Mouse (Mus musculus) monocyte, adult 5-6 weeks (primary cell): ENCODE results near the gene Baiap2l1. TPM values are rescaled to one million over a fixed set of nuclear protein-coding genes. Genes with fewer than 3 reads are reported as not detected.
"Not testable (repeated sequence)": the region's sequence is repeated elsewhere in the genome, so short reads cannot be mapped to it uniquely, and the experiment has no call there.

Experiments
- ATAC-seq: fragments of 153-309, 156-312 bp; replicated peaks from 2 replicates; pipeline ENCODE4 v1.8.0; 2017; ENCODE audit warnings: mild to moderate bottlenecking; ENCODE audit not compliant: low TSS enrichment, insufficient number of reproducible peaks, severe bottlenecking, poor library complexity, low FRiP score
- total RNA-seq: library from RNA; stranded (forward); fragments of 200-1000, 200-491, 200-594 nt; gene quantifications from 3 replicates; pipeline ENCODE4 v1.2.3, GENCODE M21; 2017

Baiap2l1 gene
- total RNA-seq, result 0.21 TPM in 1 of 3 replicates, not detected in the others

GRCm38 (mm10) chr5:144357881-144358591, at the start of gene Baiap2l1:
Baiap2l1 (minus strand) TSS chr5:144358112.
- peak; percentile 52 for ATAC-seq

GRCm38 (mm10) chr5:144406256-144406655, 48.3 kb upstream of the Baiap2l1 start:
- no peak for ATAC-seq

DNA sequence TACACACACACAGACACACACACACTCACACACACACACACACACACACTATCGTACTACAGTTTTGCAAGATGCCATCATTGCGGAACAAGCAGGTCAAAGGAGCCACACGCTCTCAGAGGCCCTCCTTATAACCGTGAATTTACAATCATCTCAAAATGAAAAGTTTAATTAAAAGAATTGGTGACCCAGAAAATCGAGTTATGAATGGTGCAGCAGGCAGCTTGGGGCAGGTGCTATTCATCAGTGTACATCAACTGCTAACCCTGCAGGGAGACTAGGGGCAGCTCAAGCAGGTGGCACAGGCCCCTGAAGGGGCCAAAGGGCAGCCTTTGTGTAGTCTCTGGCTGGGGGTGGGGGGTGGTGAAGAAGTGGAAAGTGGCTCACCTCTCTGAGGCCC, 42.9 kb upstream of the Baiap2l1 start:
- ATAC-seq, result no peak

- ATAC-seq, result no peak
Measured at GRCm38 (mm10) chr5:144397566-144397965, 39.7 kb upstream of the Baiap2l1 start.

DNA sequence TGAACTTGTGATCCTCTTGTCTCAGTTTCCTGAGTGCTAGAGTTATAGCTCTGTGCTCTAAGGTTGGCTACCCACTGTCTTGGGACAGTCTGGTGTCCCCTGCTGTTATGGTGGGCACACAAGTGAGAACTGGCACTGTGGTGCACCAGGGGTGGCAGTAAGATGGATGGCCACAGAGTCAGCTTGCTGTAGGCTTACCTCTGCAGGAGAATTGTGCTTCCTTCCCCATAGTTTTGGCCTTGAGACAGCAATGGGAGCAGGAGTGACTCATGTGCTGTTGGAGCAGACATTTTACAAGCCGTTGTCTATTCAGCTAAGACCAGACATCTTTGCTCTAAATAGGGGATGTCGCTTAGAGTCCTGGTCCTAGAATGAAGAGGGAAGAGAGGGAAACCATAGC, 36.2 kb upstream of the Baiap2l1 start:
- no peak for ATAC-seq

GRCm38 (mm10) chr5:144387851-144388250, 29.9 kb upstream of the Baiap2l1 start:
- ATAC-seq, result no peak

DNA sequence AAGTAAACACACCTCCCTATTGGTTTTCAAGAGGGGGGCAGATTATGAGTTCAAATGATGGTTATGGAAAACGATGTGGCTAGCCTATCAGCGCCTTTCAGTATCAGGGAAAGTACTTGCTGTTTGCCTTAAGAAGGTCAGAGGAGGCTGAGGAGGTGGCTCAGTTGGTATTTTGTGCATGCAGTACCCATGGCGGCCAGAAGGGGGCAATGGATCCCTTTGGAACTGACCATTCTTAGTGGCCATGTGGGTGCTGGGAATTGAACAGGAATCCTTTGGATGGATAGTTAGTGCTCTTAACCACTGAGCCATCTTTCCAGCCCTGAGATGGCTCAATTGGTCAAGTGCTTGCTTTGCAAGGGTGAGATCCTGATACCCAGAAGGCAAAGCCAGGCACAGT, 26.0 kb upstream of the Baiap2l1 start:
- ATAC-seq, result no peak

- ATAC-seq, result no peak
Measured at GRCm38 (mm10) chr5:144381782-144382181, 23.9 kb upstream of the Baiap2l1 start.

- ATAC-seq, result no peak
Measured at GRCm38 (mm10) chr5:144380689-144381088, 22.8 kb upstream of the Baiap2l1 start.

DNA sequence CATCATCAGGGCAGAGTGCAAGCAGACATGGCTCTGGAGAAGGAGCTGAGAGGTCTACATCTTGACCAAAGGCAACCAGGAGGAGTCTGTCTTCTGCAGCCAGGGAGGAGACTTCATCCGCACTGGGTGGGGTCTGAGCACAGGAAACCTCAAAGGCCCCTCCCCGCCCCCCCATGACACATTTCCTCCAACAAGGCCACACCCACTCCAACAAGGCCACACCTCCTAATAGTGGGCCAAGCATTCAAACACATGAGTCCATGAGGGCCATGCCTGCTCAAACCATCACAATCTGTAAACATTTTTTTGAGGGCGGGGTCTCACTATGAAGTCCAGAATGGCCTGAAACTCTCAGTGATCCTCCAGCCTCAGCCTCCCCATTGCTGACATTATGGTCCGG, 21.5 kb upstream of the Baiap2l1 start:
- no peak for ATAC-seq

- ATAC-seq, result no peak
Measured at GRCm38 (mm10) chr5:144372885-144373284, 15.0 kb upstream of the Baiap2l1 start.

GRCm38 (mm10) chr5:144372177-144372576, 14.3 kb upstream of the Baiap2l1 start:
- ATAC-seq, result no peak

DNA sequence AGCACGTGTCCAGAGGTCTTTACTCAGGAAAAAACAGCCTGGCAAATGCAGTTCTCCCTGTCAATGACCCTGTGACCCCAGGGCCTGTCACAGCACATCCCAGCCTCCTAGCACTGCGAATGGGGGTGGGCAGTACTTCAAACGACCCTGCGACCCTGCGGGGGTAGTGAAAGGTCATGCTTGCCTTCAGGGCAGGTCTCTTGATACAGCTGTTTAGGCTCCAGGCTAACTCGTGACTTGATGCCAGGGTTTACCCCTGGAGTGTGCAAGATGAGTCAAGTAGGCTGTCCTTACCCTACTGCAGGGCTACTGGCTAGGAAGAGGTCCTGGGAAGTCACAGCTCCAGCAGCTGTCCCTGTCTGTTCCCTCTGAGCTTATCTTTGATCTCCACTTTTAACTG, 13.1 kb upstream of the Baiap2l1 start:
- ATAC-seq, result no peak

GRCm38 (mm10) chr5:144368661-144369205, 10.8 kb upstream of the Baiap2l1 start:
- ATAC-seq, result no peak

- not testable (repeated sequence) for ATAC-seq
Measured at GRCm38 (mm10) chr5:144366551-144366950, 8.6 kb upstream of the Baiap2l1 start.

DNA sequence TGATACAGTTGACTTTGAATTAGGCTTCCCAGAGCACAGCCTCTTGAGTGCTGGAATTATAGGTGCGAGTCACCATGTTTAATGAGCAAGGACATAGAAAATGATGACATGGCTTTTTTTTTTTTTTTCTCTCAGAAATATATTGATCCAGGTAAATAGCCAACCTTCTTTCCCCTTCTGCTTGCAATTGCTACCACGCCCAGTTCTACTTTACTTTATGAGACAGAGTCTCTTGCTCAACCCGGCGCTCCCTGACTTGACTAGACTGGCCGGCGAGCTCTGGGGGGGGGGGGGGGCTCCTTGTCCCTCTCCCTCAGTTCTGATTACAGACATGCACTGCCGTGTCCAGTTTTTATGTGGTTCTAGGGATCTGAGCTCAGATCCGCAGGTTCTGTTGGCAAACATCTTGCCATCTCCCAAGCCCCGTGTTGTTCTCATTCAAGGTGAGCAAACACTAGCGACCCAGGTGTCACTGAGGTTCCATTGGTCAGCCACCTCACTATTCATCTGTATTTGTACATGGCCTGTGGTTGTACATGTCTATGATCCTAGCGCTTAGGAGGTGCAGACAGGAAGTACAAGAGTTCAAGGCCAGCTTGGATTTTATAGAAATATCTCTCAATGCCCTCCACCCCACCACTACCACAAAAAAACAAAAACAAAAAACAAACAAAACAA, 6.9 kb upstream of the Baiap2l1 start:
- no peak for ATAC-seq

- no peak for ATAC-seq
Measured at GRCm38 (mm10) chr5:144360346-144360745, 2.4 kb upstream of the Baiap2l1 start.

GRCm38 (mm10) chr5:144359886-144360285, 2.0 kb upstream of the Baiap2l1 start:
- ATAC-seq, result no peak

DNA sequence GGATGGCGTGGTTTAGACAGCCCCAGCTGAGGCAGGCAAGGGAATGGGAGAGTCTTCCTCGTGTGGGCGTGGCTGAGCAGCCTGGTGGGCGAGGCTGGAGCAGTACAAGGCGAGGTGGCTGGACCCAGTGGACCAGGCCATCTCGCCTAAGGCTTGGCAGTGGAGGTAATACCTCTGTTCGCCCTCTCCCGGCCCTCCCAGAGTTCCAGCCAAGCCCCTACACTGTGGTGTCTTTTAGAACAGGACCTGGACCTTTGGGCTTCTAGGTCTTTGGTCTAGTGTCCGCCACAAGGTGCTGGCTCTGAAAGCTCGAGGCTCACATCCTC, 643 bp upstream of the Baiap2l1 start:
- ATAC-seq, result 0 out of 2 replicates have a peak, but pooled peaks have one; percentile 34

DNA sequence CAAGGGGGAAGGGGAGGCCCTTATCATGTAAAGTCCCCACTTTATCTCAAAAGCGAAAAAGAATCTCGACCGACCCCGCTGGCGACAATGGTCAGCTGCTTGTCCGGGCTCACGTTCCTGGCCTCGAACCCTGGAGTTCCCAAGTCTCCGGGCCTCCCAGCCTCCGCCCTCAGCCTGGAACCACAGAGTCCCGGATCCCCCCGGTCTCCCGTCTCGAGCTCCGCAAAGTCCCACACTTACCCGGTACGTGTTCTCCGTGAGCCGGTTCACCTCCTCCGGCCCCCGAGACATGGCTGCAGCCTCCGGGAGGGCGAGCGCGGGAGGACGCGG, 396 bp downstream of the Baiap2l1 start:
- ATAC-seq, result no peak
